Mouse (Mus musculus): ENCODE data around the gene Ddx52.

GRCm38 (mm10) chr11:83896430-83897410, 45.1 kb upstream of the Ddx52 start:
- TF ChIP-seq POLR2A (IDR thresholded peaks at IDR 0.05; ENCODE audit: low read depth, low read length), result no peak
- no peak for TF ChIP-seq CTCF (conservative IDR thresholded peaks at IDR 0.05; ENCODE audit: insufficient read depth, insufficient read length, low read depth, low read length)

Measured in kidney, adult 2 months (tissue).